ENCODE assay signal across 9 mouse cellular contexts in genomic region chr6:34277665-34278064, GRCm38 (mm10). TPM values are rescaled to one million over a fixed set of nuclear protein-coding genes. Genes with fewer than 3 reads are reported as not detected.
DNase-seq lines count a peak whose midpoint lies in the region; ATAC-seq and TF ChIP-seq lines count a peak whose summit lies in the region.
"Had no signal": no experiment of that assay in that cellular context is flagged by ENCODE, and none has a peak within 500 bp of the region (broad histone marks: within the 10 kb centered on the region; RNA-seq: fewer than 3 reads in every experiment).

No protein-coding gene starts in this region.

- peak; percentile 30 to 89 for DNase-seq in adrenal gland, adult (ENCODE audit: inconsistent age in 2 of 2, low spot score in 1 of 2)
- DNase-seq in adrenal gland, adult 8-10 months = no peak
- DNase-seq in spleen, adult 2 months (ENCODE audit: low read depth in 1 of 2, low spot score in 2 of 2) = peak in 1 of 2 experiments; percentile 22
- no peak for DNase-seq in spleen, adult 12 weeks (ENCODE audit: low spot score)
- DNase-seq in embryo, embryonic 11.5 days (ENCODE audit: low read depth, low spot score) = peak; percentile 48
- DNase-seq in hindbrain, postnatal 0 days (ENCODE audit: low spot score) = peak; percentile 82
- DNase-seq in limb, embryonic 10.5 days (ENCODE audit: low spot score) = peak; percentile 32
- peak; percentile 75 for DNase-seq in right cerebral cortex, postnatal 10 days (ENCODE audit: low spot score in 2 of 2)

- H3K27ac ChIP-seq in spleen, adult 2 months (ENCODE audit: insufficient read depth, low read length) = no peak overlapping the region
- no peak overlapping the region for H3K27ac ChIP-seq in hindbrain, postnatal 0 days
- no peak overlapping the region for H3K27ac ChIP-seq in limb, embryonic 10.5 days
- H3K27ac ChIP-seq: limb, embryonic 15.5 days had no signal

- H3K4me3 ChIP-seq in spleen, adult 2 months (ENCODE audit: extremely low read depth, insufficient read depth, insufficient read length) = no peak overlapping the region
- no peak overlapping the region for H3K4me3 ChIP-seq in hindbrain, postnatal 0 days (ENCODE audit: low read length)
- no peak overlapping the region for H3K4me3 ChIP-seq in limb, embryonic 10.5 days
- H3K4me3 ChIP-seq: limb, embryonic 15.5 days had no signal

- no peak overlapping the region for H3K4me2 ChIP-seq in hindbrain, postnatal 0 days (ENCODE audit: low read depth, low read length)
- H3K4me2 ChIP-seq: limb, embryonic 15.5 days had no signal

- TF ChIP-seq CTCF in spleen, adult 2 months (IDR thresholded peaks at IDR 0.05; ENCODE audit: extremely low read depth, insufficient read depth, insufficient read length, insufficient replicate concordance) = peak; percentile 27; the same call in 1 of the 2 replicates
- peak; percentile 88 for TF ChIP-seq CTCF in hindbrain, postnatal 0 days (IDR thresholded peaks at IDR 0.05; ENCODE audit: low read depth)

- H3K27me3 ChIP-seq in spleen, adult 2 months (ENCODE audit: control insufficient read depth, insufficient read depth, low read length) = no peaks in the 10 kb centered on the region
- H3K27me3 ChIP-seq in hindbrain, postnatal 0 days (ENCODE audit: insufficient read depth, low read length) = no peaks in the 10 kb centered on the region
- peaks cover 9% of the 10 kb centered on the region; the same call in 1 of the 2 replicates for H3K27me3 ChIP-seq in limb, embryonic 10.5 days (ENCODE audit: low read depth, poor library complexity, severe bottlenecking)
- H3K27me3 ChIP-seq: limb, embryonic 15.5 days had no signal

- H3K36me3 ChIP-seq in spleen, adult 2 months (ENCODE audit: control insufficient read depth, insufficient read depth, low read length) = no peaks in the 10 kb centered on the region
- H3K36me3 ChIP-seq in hindbrain, postnatal 0 days (ENCODE audit: insufficient read depth, low read length) = no peaks in the 10 kb centered on the region
- H3K36me3 ChIP-seq in limb, embryonic 10.5 days = no peaks in the 10 kb centered on the region
- H3K36me3 ChIP-seq: limb, embryonic 15.5 days had no signal

- no peak for TF ChIP-seq POLR2A in spleen, adult 2 months (IDR thresholded peaks at IDR 0.05; ENCODE audit: low read depth, low read length)

- no peak for ATAC-seq in hindbrain, postnatal 0 days

- no peaks in the 10 kb centered on the region for H3K4me1 ChIP-seq in spleen, adult 2 months (ENCODE audit: control insufficient read depth, insufficient read depth, insufficient read length)
- no peaks in the 10 kb centered on the region for H3K4me1 ChIP-seq in hindbrain, postnatal 0 days (ENCODE audit: insufficient read depth, low read length)
- H3K4me1 ChIP-seq in limb, embryonic 10.5 days = no peaks in the 10 kb centered on the region
- H3K4me1 ChIP-seq: limb, embryonic 15.5 days had no signal

- WGBS in spleen, adult 2 months = 19% methylated on average over 9 of the region's 9 CpGs
- 24% methylated on average over 9 of the region's 9 CpGs for WGBS in hindbrain, postnatal 0 days
- 21% methylated on average over 9 of the region's 9 CpGs for WGBS in limb, embryonic 10.5 days

- no peak overlapping the region for H3K9ac ChIP-seq in hindbrain, postnatal 0 days (replicated peaks; ENCODE audit: low read length)
- H3K9ac ChIP-seq: limb, embryonic 15.5 days had no signal

- H3K9me3 ChIP-seq in hindbrain, postnatal 0 days (ENCODE audit: low read length) = no peaks in the 10 kb centered on the region
- H3K9me3 ChIP-seq in limb, embryonic 10.5 days (replicated peaks) = no peaks in the 10 kb centered on the region
- H3K9me3 ChIP-seq: limb, embryonic 15.5 days had no signal

RNA-seq across cellular contexts. Expression of gene Akr1b3, which starts 39.6 kb away (rescaled TPM):
- total RNA-seq in adrenal gland, adult 8-10 months (2022) = 100 to 1,000 TPM; 283 to 310 (median 299) TPM
- polyA plus RNA-seq in spleen, adult 2 months (2012; rRNA removed) = 96.8 and 105 TPM in 2 replicates
- 78.2 and 84.9 TPM in 2 replicates for total RNA-seq in hindbrain, postnatal 0 days (2014; rRNA removed)
- 97.5 and 106 TPM in 2 replicates for polyA plus RNA-seq in hindbrain, postnatal 0 days (2015; fragmentation: Nextera tagmentation; extraction: Ambion mirVana)
- polyA plus RNA-seq in limb, embryonic 10.5 days (2016; fragmentation: Nextera tagmentation; extraction: Ambion mirVana) = 238 and 309 TPM in 2 replicates

Comparison
In these comparisons a context has a peak if more than half of its experiments do, and no peak if none do; other contexts are left out.
1. DNase-seq: peak in adrenal gland, adult (2 of 2), embryo, embryonic 11.5 days (single experiment), hindbrain, postnatal 0 days (single experiment), limb, embryonic 10.5 days (single experiment) and right cerebral cortex, postnatal 10 days (2 of 2); none in adrenal gland, adult 8-10 months (single experiment) and spleen, adult 12 weeks (single experiment).